Mouse (Mus musculus) ovary, postnatal 14 days (tissue): ENCODE results near the gene C530008M17Rik.

Experiments
- DNase-seq: peaks from one replicate; pipeline ENCODE4 v3.0.0; 2022; ENCODE audit warnings: low spot score

C530008M17Rik gene

DNA sequence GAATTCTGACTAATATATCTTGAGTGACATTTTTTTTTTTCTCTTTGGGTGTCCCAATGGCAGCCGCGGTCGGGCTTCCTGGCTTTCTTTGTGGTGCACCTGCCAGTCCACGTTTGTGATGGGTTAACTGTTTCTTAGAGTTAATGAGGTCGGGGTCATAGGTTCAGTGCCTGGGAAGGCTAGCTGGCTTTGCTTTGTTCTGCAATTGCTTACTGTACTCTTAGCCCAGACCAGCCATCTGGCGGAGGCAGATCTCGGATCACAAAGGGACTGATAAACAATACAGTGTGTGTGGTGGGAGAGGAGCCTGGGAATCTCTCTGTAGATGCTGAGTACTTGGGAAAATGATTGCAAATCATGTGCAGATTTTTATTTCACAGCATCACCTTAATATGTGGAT is 9.1 kb downstream of the C530008M17Rik start:
- no peak for DNase-seq

GRCm38 (mm10) chr5:76666026-76666756 is 9.9 kb downstream of the C530008M17Rik start:
- DNase-seq = no peak

DNA sequence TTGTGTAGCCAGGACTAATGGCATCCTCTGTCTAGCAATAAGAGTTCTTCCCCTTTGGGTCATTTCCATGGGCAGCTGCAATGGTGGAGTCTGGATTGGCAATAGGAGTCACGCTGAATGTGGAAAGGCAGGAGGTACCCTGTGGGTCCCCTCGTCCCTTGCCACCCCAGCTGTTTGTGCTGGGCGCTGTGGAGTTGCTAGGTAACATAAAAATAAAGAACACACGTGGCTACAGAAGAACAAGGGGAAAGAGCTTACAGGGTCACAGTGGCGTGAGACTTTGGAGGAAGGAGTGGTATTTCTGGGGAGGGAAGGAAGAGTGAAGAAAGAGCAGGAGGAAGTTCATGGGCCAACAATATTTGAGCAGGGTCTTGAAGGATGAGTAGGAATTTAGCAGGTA is 11.8 kb downstream of the C530008M17Rik start:
- no peak for DNase-seq

- no peak for DNase-seq
Observed at GRCm38 (mm10) chr5:76668547-76668946, 12.2 kb downstream of the C530008M17Rik start.

DNA sequence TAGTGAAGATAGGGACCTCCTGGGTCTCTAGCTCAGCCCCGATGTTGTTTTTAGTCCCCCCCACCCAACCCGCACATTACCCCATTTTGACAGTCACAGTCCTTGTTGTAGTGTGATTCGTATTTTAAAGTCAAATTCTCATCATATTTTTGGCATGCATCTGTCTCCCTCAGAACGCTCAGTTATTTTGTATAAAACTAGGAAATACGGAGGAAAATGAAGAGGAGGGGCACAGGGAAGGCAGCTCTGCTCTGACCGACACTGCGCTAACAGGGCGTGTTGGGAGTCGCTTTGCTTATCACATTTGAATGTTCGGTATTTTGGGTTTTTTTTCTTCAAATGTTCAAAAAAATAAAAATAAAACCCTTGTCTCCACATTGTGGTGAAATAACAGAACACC is 13.9 kb downstream of the C530008M17Rik start:
- DNase-seq = no peak

GRCm38 (mm10) chr5:76674022-76674653 is 17.8 kb downstream of the C530008M17Rik start:
- DNase-seq = no peak

DNA sequence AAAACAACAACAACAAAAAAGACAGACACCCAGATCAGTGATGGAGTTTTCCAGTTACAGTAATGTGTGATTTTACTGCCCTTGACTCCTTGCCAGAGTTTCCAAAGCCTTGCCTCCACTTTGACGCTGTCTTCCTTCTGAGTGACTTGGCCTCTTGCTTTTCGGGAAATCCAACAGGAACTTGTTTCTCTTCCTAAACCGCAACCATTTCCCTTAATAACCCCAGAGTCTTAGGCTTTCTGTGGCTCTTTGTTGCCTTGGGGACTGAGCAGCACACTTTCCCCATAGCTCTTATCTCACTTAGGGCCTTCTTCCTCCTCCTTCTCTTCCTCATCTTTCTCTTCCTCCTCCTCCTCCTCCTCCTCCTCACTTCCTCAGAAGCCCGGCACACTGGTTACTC is 19.1 kb downstream of the C530008M17Rik start:
- no peak for DNase-seq

- no peak for DNase-seq
Observed at GRCm38 (mm10) chr5:76680959-76681358, 24.6 kb downstream of the C530008M17Rik start.

DNA sequence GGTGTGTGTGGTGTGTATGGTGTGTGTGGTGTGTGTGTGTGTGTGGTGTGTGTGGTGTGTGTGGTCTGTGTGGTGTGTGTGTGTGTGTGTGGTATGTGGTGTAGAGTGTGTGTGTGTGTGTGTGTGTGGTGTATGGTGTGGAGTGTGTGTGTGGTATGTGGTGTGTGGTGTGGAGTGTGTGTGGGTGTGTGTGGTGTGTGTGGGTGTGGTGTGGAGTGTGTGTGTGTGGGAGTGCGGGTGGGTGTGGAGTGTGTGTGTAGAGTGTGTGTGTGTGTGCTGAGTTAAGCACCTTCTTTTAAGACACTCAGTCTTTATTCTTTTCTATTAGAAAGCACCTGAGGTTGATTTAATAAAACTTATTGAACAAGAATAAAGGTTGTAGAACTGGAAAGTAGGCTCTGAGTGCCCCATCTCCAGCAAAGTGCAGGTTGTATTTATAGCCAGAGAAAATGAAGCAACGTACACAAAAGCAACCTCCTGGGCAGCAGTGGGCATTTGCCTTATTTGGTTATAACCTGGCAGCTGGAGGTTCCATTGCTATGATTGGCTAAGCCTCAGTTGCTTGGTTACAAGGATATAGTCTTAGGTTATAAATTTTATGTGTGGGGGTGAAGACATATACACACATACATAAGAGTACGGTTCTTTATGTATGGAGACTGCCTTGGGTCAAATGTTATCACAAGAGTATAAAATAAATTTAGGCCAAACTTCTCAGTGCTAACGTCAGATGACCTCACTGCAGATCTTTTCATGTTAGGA is 25.8 kb downstream of the C530008M17Rik start:
- DNase-seq = no peak

GRCm38 (mm10) chr5:76683455-76683854 is 27.1 kb downstream of the C530008M17Rik start:
- DNase-seq = no peak

- no peak for DNase-seq
Observed at GRCm38 (mm10) chr5:76684658-76685605, 28.6 kb downstream of the C530008M17Rik start.

DNA sequence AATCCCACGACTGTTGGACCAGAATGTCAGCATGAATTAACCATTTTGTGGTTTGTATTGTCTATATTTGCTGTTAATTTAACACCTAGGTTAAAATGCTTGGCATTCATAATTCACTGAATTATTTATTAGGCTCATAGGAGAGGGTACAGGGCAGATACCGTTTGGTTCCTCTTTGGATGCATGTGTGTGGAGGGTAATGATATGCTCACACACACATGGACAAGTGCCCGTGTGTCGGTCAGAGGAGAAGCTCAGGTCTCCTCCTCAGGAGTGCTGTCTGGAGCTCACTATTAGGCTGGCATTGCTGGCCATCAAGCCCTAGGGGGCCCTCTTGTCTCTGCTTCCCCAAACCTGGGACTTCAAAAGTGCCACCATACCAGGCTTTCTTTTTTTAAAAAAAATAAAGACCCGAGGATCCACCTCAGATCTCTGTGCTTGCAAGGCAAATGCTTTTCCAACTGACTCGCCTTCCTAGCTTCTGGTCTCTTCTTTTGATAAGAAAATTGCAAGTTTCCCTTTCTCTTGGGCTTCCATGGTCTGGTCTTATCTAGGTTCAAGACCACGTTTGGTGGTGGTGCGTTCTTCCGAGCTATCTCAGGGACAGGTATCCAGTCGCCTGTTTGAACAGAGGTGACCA is 31.8 kb downstream of the C530008M17Rik start:
- no peak for DNase-seq

DNA sequence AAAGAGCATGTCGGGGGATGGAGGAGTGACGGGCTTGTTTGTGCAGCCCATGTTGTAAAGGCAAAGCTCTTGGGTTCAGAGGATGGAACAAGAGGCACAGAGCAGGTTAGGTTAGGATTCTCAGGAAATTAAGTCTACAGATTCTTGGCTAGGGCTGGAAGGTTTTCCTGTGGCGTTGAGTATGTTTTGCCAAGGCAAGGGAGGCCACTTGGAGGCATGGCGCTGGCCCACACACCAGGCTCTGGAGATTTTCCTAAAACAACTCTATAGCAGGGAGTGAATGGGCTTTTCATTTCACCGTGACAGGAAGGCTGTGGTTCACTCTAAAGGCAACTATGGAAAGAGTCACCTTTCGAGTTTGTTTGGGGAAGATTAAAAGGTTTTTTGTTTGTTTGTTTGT is 32.3 kb downstream of the C530008M17Rik start:
- DNase-seq = no peak

- DNase-seq = no peak
Observed at GRCm38 (mm10) chr5:76690177-76690593, 33.9 kb downstream of the C530008M17Rik start.

- no peak for DNase-seq
Observed at GRCm38 (mm10) chr5:76691251-76691650, 34.9 kb downstream of the C530008M17Rik start.

DNA sequence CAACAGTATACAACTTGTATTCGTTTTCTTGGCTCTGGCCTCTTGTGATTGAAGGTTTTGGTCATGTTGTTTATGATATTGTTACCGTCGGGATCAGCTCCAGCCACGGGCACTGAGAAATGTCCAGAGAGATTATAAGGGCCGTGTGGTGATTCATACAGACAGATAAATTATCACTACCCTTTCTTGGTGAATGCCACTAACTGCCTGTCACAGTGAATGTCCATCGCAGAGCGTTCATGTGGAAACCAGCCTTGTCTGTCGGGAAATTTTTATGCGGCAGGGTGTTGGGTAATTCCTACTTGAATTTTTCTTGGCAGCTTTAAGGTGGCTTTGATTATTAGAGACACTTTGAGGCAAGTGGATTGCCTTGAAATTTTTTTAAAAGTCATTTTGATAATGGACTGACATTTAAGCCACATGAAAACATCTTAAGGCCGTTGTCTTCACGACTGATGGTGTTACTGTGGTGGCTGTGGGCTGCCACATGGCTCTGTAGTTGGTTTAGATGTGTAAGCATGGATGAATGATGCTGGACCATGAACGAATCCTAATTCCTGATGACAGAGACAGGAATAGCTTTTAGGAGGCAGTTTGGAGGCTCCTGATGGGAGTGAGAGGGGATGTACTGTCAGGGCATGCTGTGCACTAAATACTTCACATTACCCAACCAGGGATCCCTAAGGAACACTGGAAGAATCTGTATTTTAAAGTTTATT is 35.6 kb downstream of the C530008M17Rik start:
- no peak for DNase-seq

GRCm38 (mm10) chr5:76697536-76697935 is 41.2 kb downstream of the C530008M17Rik start:
- no peak for DNase-seq

- no peak for DNase-seq
Observed at GRCm38 (mm10) chr5:76698187-76698586, 41.9 kb downstream of the C530008M17Rik start.

DNA sequence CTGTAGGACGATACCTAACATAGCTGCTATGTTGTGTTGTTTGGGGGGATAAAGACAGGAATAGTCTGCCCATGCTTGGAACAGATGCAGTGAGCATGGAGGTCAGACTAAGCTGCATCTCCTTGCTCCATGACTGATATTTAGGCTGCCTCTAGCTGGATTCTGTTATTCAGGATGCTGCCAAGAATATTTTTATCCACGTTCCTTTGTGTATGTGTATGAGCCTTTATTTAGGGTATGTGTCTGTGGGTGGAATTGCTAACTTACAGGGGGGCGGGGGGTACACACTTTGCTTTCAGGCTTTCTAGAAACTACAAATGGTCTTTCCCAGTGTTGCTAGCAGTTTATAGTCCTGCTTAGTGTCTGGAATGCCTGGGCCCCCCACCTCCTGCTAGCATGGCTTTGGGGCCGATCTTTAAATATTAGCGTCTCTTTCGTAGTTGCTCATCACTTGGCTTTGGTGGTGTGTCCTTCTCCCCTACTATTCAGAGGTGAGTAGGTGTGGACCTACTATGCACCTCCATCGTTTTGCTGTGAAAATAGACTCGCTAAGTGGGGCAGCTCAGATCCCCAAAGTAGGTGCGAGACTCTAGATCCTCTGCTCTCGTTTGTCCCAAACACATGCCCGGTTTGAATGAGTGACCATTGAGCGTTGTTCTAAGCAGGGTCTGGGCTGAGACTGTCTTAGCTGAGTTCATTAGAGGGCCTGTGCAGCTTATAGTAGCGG is 45.0 kb downstream of the C530008M17Rik start:
- no peak for DNase-seq

DNA sequence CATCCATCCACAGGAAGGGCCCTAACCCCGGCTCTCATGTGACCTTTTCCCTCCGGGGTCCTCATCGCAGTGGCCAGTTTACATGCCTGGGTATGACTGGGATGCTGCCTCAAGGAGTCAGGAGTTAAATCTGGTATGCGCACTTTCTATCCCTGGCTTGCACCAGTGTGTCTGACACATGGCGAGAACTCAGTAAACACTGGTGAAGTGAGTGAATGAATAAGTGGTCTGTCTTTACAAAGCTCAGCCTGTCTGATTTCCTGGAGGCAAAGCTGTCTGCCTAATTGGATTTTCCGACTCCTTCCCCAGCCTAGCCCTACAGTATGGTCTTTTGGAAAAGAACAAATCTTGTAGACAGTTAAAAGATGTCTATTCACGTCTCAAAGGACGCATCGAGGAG is 45.8 kb downstream of the C530008M17Rik start:
- no peak for DNase-seq
